Mouse (Mus musculus): ENCODE data around the gene Aldh2.

Gene Aldh2

DNA sequence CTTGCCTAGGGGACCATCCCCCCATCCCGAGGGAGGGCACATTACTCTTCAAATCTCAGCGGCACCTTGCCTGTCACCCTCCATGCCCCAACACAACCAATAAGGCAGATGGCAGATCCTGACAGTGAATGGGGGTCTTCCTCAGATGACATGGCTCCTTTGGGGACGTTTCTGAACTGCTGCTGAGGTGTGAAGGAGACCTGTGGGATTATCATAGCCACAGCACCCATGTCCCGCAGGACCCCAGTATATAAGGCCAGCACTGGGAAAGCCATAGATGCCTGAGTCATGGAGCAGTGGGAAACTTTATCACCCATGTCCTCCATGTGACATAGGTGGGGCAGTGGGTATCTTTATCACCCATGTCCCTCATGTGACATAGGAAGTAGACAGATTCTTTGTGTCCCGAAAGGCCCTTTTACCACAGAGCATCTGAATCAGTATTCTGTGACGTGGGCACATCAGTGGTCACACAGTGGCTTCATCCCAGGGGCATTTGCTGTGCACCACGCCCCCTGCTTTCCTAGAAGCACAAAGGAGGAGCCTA is 4.4 kb upstream of the Aldh2 start:
- in situ Hi-C loops (cut with MboI; ENCODE audit: low pct_unique_long_range_greater_than_20kb in 1 of 2, low sequenced_read_pairs in 2 of 2, unreplicated experiment in 1 of 2), result no loop called here

DNA sequence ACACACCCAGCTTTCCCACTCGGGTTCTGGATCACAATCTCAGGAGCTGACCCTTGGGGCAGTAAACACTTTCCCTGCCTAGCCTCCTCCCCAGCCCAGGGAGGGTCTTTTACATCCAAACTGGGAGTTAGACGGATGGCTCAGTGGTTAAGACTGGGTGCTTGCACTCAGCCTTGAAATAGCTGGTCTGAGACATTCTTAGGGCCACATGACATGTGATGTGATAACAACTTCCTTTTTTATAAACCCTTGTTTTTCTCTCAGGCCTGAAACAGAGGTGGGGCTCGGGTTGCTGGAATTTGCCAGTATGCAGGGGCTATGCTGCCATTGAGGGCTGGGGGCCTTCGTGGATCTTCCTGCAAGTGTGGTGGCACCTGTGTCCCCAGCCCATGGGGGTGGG is 3.7 kb upstream of the Aldh2 start:
- in situ Hi-C loops (cut with MboI; ENCODE audit: low pct_unique_long_range_greater_than_20kb in 1 of 2, low sequenced_read_pairs in 2 of 2, unreplicated experiment in 1 of 2), result no loop called here

DNA sequence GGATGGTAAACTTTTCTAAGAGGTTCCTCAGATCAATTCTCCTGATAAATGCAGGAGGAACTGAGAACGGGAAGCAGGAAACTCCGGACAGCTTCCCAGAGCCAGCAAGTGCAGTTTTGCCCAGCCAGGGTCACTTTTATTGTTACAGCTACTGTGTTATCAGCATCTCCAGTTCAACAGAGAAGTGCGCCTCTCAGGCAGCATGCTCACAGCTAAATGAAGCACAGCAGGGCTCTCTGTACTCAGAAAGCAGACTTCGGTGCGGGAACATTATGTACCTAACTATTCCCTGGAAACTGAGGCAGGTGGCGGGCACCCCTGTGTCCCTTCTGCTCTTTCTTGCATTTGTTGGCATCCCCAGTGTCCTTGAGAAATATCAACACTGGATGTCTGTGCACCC is 2.6 kb upstream of the Aldh2 start:
- in situ Hi-C loops (cut with MboI; ENCODE audit: low pct_unique_long_range_greater_than_20kb in 1 of 2, low sequenced_read_pairs in 2 of 2, unreplicated experiment in 1 of 2), result no loop called here

DNA sequence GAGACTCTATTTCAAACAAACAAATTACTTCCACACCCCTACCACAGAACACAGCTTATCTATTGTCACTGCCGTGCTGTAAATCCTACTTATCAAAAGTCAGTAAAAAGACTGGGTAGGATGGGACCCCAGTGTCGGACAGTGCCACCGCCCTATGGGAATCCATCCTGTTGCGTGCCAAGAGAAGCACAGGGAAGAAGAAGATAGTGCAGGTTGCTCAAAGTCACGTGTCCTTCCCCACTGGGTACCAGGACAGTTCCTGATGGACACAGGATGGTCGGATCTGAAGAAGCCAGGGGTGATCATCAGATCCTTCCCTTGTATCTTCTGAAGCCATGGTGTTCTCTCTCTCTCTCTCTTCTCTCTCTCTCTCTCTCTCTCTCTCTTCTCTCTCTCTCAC is 2.1 kb upstream of the Aldh2 start:
- in situ Hi-C loops (cut with MboI; ENCODE audit: low pct_unique_long_range_greater_than_20kb in 1 of 2, low sequenced_read_pairs in 2 of 2, unreplicated experiment in 1 of 2), result no loop called here

DNA sequence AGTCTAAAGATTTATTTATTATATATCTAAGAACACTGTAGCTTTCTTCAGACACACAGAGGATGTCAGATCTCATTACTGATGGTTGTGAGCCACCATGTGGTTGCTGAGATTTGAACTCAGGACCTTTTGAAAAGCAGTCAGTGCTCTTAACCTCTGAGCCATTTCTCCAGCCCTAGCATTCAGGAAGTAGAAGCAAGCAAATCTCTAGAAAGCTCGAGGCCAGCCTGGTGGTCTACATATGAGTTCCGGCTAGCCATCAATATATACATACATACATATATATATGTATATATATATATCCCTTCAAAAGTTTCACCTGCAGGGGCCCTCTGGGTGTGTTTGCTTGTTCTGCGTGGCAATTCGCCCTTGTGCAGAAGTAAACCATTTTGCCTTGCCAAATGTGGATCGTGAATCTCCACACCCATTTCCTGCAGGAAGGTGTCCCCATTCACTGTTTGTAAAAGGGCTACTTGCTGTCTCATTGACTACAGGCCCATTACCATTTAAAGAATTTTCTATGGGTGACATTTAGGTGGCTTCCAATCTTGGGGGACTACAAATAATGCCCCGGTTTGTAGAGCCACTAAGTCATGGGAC is 1.2 kb upstream of the Aldh2 start:
- in situ Hi-C loops (cut with MboI; ENCODE audit: low pct_unique_long_range_greater_than_20kb in 1 of 2, low sequenced_read_pairs in 2 of 2, unreplicated experiment in 1 of 2), result no loop called here

DNA sequence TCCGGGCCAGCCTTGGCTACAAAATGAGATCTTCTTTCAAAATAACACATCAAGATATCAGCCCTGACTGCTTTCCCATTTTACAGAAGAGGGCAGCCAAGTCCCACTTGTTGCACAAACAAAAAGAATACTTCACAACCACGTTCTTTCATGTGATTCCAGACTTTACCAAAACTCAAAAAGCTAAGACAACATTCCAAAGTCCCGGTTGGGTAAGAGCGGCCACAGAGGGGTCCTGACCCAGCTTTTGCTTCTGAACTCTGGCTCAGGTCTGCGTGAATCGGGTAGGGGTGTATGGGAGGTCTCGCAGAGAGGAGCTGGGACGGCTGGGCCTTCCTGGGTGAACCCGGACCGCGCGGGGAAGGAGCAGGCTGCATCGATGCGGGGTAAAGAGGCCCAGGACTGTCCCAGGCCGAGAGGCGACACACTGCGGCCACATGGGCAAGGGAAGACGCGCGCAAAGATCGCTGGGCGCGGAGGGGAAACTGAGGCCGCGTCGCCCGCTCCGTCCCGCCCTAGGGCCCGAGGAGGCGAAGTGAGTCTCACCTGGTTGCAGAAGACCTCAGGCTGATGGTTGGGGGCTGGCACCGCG is 712 bp downstream of the Aldh2 start:
- in situ Hi-C loops (cut with MboI; ENCODE audit: low pct_unique_long_range_greater_than_20kb in 1 of 2, low sequenced_read_pairs in 2 of 2, unreplicated experiment in 1 of 2), result no loop called here

DNA sequence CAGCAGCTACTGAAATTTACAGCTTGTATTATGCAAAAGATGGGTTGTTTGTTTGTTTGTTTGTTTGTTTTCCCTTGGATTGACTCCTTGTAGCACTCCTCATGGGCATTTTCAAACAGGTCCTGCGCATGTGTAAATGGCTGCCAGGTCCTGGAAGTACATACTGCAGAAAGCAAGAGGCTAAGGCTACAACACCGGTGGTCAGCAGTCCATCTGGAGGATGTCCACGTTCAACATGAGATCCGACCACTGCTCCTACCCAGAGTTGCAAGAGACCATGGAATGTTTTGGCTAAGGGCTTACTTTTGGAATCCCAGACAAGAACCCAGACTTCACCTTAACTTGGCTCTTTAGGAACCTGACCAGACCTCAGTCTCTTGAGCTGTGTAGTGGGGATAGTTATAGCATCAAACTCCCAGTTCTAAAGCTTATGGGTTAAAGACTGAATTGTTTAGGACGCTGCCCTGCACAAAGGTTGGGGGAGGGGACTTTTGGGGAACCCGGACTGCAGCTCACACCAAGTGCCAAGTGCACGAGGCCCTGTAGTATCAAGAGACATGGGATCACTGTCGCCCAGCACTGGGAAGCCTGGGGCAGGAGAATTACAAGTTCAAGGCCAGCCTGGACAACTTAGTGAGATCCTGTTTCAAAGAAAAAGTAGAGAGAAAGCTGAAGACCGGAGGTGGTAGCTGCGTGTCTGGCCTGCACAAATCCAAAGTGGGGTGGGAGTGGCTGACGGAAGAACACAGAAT is 1.4 kb downstream of the Aldh2 start:
- in situ Hi-C loops (cut with MboI; ENCODE audit: low pct_unique_long_range_greater_than_20kb in 1 of 2, low sequenced_read_pairs in 2 of 2, unreplicated experiment in 1 of 2), result no loop called here

DNA sequence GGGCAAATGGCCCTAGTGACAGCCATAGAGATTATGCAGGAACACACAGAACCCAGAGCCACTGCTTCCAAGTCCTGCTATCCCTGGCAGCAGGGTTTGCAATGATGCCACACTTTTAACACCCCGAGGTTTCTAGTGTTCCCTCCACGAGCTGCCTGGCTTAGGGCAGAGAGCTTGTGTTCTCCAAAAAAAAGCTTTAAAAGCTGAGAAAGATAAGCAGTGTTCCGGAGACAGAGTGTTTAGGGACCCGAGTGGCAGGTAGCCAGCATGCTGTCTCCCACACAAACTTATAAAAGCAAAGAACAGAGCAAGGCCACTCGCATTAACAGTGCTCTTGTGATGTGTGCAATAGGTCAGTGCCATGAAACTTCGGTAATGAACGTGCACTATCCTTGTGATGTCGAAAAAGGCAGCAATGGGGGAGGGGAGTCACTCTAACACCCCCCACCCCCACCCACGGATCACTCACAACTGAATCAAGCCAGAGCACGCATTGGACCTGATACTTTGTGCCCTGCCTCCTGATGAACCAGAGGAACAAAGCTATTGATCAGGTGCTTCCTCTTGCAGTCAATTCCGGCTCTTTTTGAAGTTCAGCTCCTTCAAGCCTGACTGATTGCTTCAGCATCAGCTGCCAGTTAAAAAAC is 2.1 kb downstream of the Aldh2 start:
- in situ Hi-C loops (cut with MboI; ENCODE audit: low pct_unique_long_range_greater_than_20kb in 1 of 2, low sequenced_read_pairs in 2 of 2, unreplicated experiment in 1 of 2), result no loop called here

DNA sequence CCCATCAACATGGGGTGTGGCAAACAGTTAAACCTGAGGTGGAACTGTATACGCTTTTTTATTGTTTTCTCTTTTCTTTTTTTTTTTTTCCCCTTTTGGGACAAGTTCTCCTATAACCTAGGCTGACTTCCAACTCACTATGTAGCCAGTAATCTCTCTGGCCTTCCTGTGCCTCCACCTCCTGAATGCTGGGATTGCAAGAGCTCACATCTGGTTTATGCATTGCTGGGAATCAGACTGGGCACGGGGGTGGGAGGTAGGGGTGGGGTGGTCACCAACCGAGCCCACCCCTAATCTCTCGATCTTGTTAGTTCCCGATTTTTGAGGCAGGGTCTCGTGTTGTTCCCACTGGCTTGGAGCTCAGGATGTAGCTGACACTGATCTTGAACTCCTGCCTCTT is 3.7 kb downstream of the Aldh2 start:
- in situ Hi-C loops (cut with MboI; ENCODE audit: low pct_unique_long_range_greater_than_20kb in 1 of 2, low sequenced_read_pairs in 2 of 2, unreplicated experiment in 1 of 2), result no loop called here

DNA sequence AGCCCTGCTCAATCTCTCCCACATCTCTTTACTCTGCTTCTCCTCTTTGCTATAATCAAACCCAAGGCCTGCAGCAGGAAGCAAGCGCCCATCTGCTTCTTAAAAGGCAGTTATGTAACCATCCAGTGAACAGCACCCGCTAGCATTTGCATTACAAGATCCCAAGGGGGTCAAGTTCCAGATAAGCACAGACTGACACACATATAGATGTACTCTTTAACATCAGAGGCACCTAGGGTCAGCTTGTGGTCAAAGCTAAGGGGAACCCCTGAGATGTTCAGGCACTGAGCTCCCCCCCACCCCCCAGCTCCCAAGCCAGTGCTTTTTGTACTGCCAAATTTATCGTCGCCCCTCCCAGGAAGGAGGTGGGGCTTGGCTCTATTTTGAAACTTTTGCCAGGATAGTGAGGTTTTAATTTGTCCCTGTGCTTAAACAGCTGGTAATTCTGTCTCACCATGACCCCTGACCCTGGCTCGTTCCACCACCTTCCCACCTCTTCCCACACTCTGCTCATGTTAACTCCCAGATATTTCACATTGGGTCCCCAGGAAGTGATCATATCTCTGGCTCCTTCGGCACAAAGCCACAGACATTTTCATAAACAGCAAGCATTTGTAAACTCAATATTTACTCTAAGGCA is 7.1 kb downstream of the Aldh2 start:
- in situ Hi-C loops (cut with MboI; ENCODE audit: low pct_unique_long_range_greater_than_20kb in 1 of 2, low sequenced_read_pairs in 2 of 2, unreplicated experiment in 1 of 2), result no loop called here

DNA sequence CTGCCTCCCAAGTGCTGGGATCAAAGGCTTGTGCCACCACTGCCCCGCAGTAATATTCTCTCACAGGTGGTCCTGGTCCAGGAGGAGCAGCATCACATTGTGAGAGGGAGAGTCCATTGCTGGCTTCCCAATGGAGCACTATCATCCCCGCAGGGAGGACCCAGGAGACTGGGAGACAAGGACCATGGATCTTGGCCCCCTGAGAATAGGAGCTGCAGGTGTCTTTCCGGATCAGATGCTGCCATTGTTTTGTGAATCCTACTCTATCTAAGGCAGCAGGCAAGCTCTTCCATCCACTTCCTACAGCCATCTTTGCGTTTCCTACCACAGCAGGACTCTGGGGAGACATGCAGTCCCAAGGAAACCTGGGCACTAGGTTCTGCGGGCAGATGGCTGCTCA is 7.9 kb downstream of the Aldh2 start:
- in situ Hi-C loops (cut with MboI; ENCODE audit: low pct_unique_long_range_greater_than_20kb in 1 of 2, low sequenced_read_pairs in 2 of 2, unreplicated experiment in 1 of 2), result no loop called here

DNA sequence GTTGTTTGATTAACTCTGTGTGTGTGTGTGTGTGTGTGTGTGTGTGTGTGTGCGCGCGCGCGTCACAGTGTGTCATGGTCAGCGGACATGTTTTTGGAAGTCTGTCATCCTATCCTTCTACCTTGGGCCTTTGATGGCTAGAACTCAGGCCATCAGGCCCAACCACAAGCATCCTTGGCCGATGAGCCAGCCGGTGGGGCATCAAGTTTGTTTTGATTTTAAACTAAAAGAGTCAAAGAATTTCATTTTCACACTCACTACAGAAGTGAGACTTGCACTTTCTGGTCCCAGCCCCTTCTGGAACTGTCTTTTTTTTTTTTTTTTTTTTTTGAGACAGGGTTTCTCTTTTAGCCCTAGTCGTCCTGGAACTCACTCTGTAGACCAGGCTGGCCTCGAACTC is 8.6 kb downstream of the Aldh2 start:
- in situ Hi-C loops (cut with MboI; ENCODE audit: low pct_unique_long_range_greater_than_20kb in 1 of 2, low sequenced_read_pairs in 2 of 2, unreplicated experiment in 1 of 2), result no loop called here

DNA sequence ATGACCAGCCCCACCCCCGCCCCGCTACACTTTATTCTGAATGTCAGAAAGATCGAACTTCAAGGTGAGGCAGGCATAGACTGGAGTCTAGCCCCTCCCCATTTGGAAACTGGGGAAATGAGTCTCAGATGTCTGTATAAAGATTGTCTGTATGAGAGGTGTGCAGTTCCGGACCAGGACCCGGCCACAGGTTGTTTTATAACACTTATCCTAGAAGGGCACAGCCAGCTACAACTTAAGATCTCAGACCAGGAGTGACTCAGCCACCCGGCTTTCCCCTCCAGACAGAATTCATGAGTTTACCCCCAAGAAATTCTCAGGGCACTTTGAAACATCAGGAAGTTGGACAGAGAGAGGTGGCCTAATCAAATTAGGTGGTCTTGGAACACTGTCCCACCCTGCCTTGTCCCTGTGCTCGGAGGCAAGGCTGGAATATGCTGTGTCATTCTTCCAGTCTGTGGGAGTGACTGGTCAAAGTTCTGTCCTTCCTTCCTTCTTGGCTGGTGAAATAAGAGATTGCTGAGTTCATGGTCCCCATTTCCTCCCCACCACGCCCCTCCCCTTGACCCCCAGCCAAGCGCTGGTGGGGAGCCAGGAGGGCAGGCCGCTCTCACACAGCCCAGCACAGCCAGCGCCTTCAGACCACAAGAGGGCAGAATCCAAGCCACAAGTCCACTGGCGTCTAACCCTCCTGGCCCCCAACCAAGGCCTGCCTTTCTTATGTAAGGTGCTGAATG is 9.7 kb downstream of the Aldh2 start:
- in situ Hi-C loops (cut with MboI; ENCODE audit: low pct_unique_long_range_greater_than_20kb in 1 of 2, low sequenced_read_pairs in 2 of 2, unreplicated experiment in 1 of 2), result no loop called here

DNA sequence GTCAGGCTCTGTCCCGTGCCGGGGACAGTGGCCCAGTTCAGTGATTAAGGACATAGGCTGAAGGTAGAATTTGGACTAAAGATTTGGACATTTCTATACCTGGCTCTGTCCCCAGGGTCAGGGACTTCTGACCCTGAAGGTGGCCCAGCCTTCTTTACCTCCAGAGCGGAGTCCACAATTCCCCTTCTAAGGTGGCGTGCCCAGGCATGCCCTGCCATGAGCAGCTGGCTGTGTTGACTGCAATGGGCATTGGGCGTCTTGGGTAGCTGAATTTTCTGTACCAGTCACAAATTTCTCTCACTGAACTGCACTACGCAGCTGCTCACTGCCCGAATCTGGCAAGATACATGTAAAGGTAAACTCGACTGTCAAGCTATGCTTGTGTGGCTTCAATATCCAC is 11.7 kb downstream of the Aldh2 start:
- in situ Hi-C loops (cut with MboI; ENCODE audit: low pct_unique_long_range_greater_than_20kb in 1 of 2, low sequenced_read_pairs in 2 of 2, unreplicated experiment in 1 of 2), result no loop called here

DNA sequence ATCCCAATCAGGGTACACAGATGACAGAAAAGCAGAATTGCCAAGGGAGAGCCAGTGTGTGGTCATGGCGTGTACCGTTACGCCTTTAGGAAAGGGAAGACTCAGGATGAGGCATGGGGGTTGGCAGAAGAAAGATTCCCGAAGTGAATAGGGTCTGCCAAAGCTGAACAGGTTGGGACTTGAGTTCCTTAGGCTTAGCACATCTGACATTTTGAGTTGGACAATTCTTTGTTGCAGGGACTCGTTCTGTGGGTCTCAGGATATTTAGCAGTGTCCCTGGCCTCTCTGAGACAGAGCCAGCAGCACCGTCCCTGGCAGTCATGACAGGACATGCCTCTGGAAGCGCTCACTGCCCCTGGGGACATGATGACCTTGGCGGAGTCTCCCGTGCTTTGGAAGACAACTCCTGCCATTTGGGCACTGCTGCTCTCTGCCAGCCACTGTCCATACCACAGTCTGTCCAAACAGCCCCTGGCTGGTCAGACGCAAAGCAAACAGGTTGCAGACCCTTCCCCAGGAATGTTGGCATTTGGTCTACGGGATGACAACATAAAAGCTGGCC is 16.6 kb downstream of the Aldh2 start:
- in situ Hi-C loops (cut with MboI; ENCODE audit: low pct_unique_long_range_greater_than_20kb in 1 of 2, low sequenced_read_pairs in 2 of 2, unreplicated experiment in 1 of 2), result no loop called here

DNA sequence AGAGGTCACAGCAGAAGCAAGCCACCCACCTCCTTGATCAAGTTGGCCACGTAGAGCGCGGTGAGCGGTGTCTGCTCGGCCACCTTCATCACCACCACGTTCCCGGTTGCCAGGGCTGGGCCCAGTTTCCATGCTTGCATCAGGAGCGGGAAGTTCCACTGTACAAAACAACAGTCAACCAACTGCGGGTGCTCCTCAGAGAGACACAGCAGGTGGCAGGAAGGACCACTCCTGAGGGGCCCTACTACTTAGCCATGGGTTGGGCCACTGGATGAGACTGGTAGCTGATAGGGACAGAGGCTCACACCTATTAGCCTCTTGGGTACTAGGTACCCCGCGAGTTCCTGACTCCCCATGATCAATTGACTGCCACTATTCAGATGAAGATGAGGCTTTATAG is 17.8 kb downstream of the Aldh2 start:
- in situ Hi-C loops (cut with MboI; ENCODE audit: low pct_unique_long_range_greater_than_20kb in 1 of 2, low sequenced_read_pairs in 2 of 2, unreplicated experiment in 1 of 2), result no loop called here

DNA sequence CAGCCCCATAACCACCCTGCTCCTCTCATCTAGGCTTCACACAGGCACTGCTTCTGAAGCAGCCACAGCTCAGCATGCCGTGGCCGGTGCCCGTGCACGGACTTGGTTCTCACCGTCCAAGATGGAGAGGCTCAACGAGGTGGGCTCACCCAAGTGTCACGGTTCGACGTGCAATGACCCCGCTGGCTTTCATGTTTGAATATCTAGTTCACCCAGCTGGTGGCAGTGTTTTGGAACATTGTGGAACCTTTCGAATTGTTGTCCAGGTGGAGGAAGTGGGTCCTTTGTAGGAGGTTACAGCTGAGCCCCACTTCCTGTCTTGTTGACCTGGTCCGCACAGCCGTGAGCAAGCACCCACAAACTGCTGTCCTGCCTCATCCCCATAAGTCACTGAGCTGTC is 19.5 kb downstream of the Aldh2 start:
- in situ Hi-C loops (cut with MboI; ENCODE audit: low pct_unique_long_range_greater_than_20kb in 1 of 2, low sequenced_read_pairs in 2 of 2, unreplicated experiment in 1 of 2), result no loop called here

DNA sequence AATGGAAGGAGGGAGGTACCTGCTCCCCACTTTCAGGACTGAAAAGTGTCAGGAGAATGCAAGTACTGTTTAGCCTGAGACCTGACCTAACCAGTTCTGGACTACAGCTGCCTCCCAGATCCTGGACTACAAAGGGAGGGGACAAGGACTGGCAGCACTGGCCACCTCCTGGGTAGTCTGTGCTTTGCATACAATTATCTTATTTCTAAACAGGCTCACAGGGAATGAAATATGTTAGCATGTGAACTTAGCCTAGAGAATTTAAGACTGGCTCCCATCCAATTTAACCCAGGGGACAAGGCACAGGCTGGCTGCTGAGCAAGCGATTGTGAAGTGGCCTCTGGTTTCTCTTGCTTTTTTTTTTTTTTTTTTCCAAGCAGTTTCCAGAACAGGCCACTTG is 22.8 kb downstream of the Aldh2 start:
- in situ Hi-C loops (cut with MboI; ENCODE audit: low pct_unique_long_range_greater_than_20kb in 1 of 2, low sequenced_read_pairs in 2 of 2, unreplicated experiment in 1 of 2), result no loop called here
